Mouse (Mus musculus): ENCODE measurements around the gene Bcl2l15. TPM values are rescaled to one million over a fixed set of nuclear protein-coding genes. Genes with fewer than 3 reads are reported as not detected.
"Not testable (repeated sequence)": the region's sequence is repeated elsewhere in the genome, so short reads cannot be mapped to it uniquely, and the experiment has no call there.

The Bcl2l15 gene
- polyA plus RNA-seq, 1 experiment = 0.68 TPM

DNA sequence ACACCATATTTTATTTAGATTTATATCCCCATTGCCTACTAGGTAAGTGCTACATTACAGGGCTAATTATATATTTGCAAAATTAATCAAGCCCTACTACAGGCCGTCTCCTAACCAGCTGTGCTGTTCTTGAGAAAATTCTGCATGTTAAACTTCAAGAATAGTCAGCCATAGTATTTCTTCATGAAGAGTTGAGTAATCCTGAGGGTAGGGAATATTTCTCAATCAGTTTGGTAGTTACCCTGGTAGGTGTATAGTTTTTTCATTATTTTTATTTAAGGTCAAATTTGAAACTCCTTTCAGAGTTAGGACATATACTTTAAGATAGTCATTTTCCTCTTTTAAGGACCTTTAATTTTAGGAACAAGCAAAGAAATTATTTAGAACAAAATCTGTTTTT is 26.7 kb upstream of the Bcl2l15 start:
- H3K36me3 ChIP-seq (ENCODE audit: control insufficient read depth, insufficient read depth, low read length) = peaks cover 4% of the 10 kb centered on the region; the same call in 1 of the 2 replicates

DNA sequence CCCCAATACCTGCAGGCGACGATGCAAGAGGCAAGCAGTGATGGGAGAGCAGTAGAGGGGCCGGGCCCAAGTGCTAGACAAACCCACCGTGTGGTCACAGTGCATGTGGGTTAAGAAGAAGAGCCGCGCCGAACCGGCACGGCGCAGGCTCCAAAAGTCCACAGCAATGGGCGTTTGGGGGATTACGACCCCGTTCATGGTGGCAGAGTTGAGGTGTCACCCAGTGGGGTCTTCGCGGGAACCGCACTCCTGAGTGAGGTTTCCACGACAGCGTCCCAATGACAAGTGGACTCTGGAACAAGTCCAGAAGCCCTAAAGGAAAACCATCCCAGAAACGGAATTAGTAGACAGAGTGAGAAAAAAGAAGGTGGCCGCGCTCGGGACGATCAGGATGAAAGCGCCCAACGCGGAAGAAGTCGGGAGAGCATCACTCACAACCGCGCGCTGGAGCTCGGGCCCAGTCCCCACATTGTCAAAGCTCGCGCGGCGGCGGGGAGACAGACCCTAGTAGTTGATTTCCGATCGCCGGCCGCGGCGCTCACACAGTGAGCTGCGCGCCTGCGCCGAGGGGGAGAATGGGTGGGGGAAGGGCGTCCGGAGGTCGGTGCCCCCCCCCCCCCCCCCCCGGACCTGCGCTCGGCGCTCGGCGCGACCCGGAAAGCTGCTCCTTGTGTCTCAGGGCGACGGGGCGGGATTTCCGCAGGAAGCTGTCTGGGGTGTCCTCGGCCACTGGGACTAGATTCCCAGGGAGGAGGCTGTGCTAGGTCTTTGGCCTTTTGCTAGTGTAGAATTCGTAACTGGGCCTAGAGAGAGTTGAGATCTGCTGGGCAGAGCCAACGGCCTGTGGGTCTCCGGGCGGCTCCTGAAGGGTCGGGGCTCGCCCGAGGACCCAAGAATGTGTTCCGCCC is 23.3 kb upstream of the Bcl2l15 start, which contains the start of the genes Dclre1b, Ap4b1 and Gm43064:
Dclre1b (minus strand) TSS at position 554 of the 908 bp plus-strand sequence.
Ap4b1 (plus strand) TSS at position 630 of the 908 bp plus-strand sequence.
Gm43064 (plus strand) TSS at position 683 of the 908 bp plus-strand sequence.
- H3K36me3 ChIP-seq (ENCODE audit: control insufficient read depth, insufficient read depth, low read length) = 0 out of 2 replicates have a peak, but pooled peaks cover 2% of the 10 kb centered on the region
- TF ChIP-seq CTCF (IDR thresholded peaks at IDR 0.05; ENCODE audit: control insufficient read depth, insufficient read depth, insufficient replicate concordance, low read depth, low read length) (no peak), POLR2A (IDR thresholded peaks at IDR 0.05; ENCODE audit: control insufficient read depth, low read depth, low read length) (peak; percentile 78)
- no peaks in the 10 kb centered on the region for H3K27me3 ChIP-seq (ENCODE audit: control insufficient read depth, insufficient read depth, low read length)

More for the DNA sequence above, 26.7 kb upstream of the Bcl2l15 start:
- Histone ChIP-seq H3K4me1 (ENCODE audit: control insufficient read depth, insufficient read depth, low read length) (no peaks in the 10 kb centered on the region; the same call in 1 of the 2 replicates), H3K27me3 (ENCODE audit: control insufficient read depth, insufficient read depth, low read length) (no peaks in the 10 kb centered on the region), H3K27ac (ENCODE audit: control insufficient read depth, insufficient read depth, low read depth, low read length) (no peak overlapping the region), H3K4me3 (ENCODE audit: control insufficient read depth, low read depth, low read length) (no peak overlapping the region)
- TF ChIP-seq CTCF (IDR thresholded peaks at IDR 0.05; ENCODE audit: control insufficient read depth, insufficient read depth, insufficient replicate concordance, low read depth, low read length) (no peak), POLR2A (IDR thresholded peaks at IDR 0.05; ENCODE audit: control insufficient read depth, low read depth, low read length) (no peak)

DNA sequence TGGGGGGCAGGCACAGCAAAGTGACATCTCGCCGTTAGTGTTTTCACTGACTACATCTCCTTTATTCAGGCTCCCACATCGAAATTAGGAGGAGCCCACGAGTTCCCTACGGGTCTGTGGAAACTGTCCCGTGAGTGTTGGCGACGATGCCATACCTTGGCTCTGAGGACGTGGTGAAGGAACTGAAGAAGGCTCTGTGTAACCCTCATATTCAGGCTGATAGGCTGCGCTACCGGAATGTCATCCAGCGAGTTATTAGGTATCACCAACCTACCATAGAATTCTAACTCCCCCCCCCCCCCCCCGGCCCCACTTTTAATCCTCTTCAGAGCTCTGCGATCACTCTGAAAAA is 22.6 kb upstream of the Bcl2l15 start:
- no peak for TF ChIP-seq CTCF (IDR thresholded peaks at IDR 0.05; ENCODE audit: control insufficient read depth, insufficient read depth, insufficient replicate concordance, low read depth, low read length)

More for the DNA sequence above, 23.3 kb upstream of the Bcl2l15 start, which contains the start of the genes Dclre1b, Ap4b1 and Gm43064:
- H3K27ac ChIP-seq (ENCODE audit: control insufficient read depth, insufficient read depth, low read depth, low read length) = peak within 1 kb of the TSS; percentile 95
- no peaks in the 10 kb centered on the region; the same call in 1 of the 2 replicates for H3K4me1 ChIP-seq (ENCODE audit: control insufficient read depth, insufficient read depth, low read length)
- H3K4me3 ChIP-seq (ENCODE audit: control insufficient read depth, low read depth, low read length) = peak within 1 kb of the TSS; percentile 97

DNA sequence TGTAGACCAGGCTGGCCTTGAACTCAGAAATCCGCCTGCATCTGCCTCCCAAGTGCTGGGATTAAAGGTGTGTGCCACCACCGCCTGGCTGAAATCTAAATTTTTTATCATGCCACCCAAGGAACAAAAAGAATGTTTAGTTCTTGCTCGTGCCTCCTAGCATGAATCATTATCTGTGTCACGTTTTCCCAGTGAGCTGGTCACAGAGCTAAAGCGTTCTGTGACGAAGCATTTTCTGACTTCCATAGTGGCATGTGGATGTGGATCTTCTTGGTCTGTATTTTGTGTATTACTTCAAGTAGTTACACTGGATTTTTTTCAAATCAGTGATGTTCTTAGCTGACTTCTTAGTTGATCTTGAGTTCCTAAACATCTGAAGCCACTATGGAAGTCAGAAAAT is 21.4 kb upstream of the Bcl2l15 start:
- 0 out of 2 replicates have a peak, but pooled peaks cover 2% of the 10 kb centered on the region for H3K36me3 ChIP-seq (ENCODE audit: control insufficient read depth, insufficient read depth, low read length)
- TF ChIP-seq POLR2A (IDR thresholded peaks at IDR 0.05; ENCODE audit: control insufficient read depth, low read depth, low read length) = no peak
- no peak overlapping the region for H3K4me3 ChIP-seq (ENCODE audit: control insufficient read depth, low read depth, low read length)
- no peaks in the 10 kb centered on the region; the same call in 1 of the 2 replicates for H3K4me1 ChIP-seq (ENCODE audit: control insufficient read depth, insufficient read depth, low read length)
- no peak overlapping the region for H3K27ac ChIP-seq (ENCODE audit: control insufficient read depth, insufficient read depth, low read depth, low read length)
- H3K27me3 ChIP-seq (ENCODE audit: control insufficient read depth, insufficient read depth, low read length) = no peaks in the 10 kb centered on the region

More for the DNA sequence above, 22.6 kb upstream of the Bcl2l15 start:
- Histone ChIP-seq H3K4me1 (ENCODE audit: control insufficient read depth, insufficient read depth, low read length) (no peaks in the 10 kb centered on the region; the same call in 1 of the 2 replicates), H3K27me3 (ENCODE audit: control insufficient read depth, insufficient read depth, low read length) (no peaks in the 10 kb centered on the region), H3K36me3 (ENCODE audit: control insufficient read depth, insufficient read depth, low read length) (0 out of 2 replicates have a peak, but pooled peaks cover 2% of the 10 kb centered on the region), H3K27ac (ENCODE audit: control insufficient read depth, insufficient read depth, low read depth, low read length) (peak overlapping the region; percentile 95), H3K4me3 (ENCODE audit: control insufficient read depth, low read depth, low read length) (peak overlapping the region; percentile 97)

DNA sequence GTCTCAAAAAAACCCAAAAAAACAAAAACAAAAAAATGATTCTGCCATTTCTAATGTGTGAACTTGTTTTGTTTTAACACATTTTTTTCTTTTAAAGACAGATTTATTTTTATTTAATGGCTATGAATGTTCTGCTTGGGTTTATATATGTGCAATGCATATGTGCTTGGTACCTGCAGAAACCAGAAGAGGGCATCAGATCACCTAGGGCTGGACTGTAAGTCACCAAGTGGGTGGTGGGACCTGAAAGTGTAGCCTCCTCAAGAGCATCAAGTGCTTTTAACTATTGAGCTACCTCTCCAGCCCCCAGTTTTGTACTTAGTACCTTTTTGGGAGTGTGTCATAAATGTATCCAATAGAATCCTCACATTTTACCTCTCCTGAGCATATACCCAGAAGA is 4.9 kb upstream of the Bcl2l15 start:
- Histone ChIP-seq H3K4me3 (ENCODE audit: control insufficient read depth, low read depth, low read length) (no peak overlapping the region), H3K27ac (ENCODE audit: control insufficient read depth, insufficient read depth, low read depth, low read length) (no peak overlapping the region), H3K4me1 (ENCODE audit: control insufficient read depth, insufficient read depth, low read length) (no peaks in the 10 kb centered on the region), H3K36me3 (ENCODE audit: control insufficient read depth, insufficient read depth, low read length) (no peaks in the 10 kb centered on the region), H3K27me3 (ENCODE audit: control insufficient read depth, insufficient read depth, low read length) (no peaks in the 10 kb centered on the region)
- TF ChIP-seq CTCF (IDR thresholded peaks at IDR 0.05; ENCODE audit: control insufficient read depth, insufficient read depth, insufficient replicate concordance, low read depth, low read length) = no peak
- TF ChIP-seq POLR2A (IDR thresholded peaks at IDR 0.05; ENCODE audit: control insufficient read depth, low read depth, low read length) = no peak

DNA sequence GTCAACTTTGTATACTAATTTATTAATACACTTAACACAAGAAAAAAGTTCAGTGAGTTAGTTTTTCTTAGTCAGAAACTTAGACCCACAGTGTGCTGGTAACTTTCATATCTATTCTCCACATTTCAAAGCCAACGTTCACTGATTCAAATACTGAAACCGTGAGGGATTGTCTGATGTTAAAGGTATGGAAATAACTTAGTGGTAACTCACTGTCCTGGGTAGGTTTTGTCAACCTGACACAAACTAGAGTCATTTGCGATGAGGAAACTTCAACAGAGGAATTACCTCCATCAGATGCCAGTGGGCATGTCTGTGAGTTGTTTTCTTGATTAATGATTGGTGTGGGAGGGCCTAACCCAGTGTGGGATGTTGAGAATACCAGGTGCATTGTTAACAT is 3.4 kb upstream of the Bcl2l15 start:
- Histone ChIP-seq H3K4me3 (ENCODE audit: control insufficient read depth, low read depth, low read length) (no peak overlapping the region), H3K4me1 (ENCODE audit: control insufficient read depth, insufficient read depth, low read length) (no peaks in the 10 kb centered on the region), H3K27ac (ENCODE audit: control insufficient read depth, insufficient read depth, low read depth, low read length) (no peak overlapping the region), H3K36me3 (ENCODE audit: control insufficient read depth, insufficient read depth, low read length) (no peaks in the 10 kb centered on the region), H3K27me3 (ENCODE audit: control insufficient read depth, insufficient read depth, low read length) (no peaks in the 10 kb centered on the region)
- no peak for TF ChIP-seq CTCF (IDR thresholded peaks at IDR 0.05; ENCODE audit: control insufficient read depth, insufficient read depth, insufficient replicate concordance, low read depth, low read length)
- no peak for TF ChIP-seq POLR2A (IDR thresholded peaks at IDR 0.05; ENCODE audit: control insufficient read depth, low read depth, low read length)

DNA sequence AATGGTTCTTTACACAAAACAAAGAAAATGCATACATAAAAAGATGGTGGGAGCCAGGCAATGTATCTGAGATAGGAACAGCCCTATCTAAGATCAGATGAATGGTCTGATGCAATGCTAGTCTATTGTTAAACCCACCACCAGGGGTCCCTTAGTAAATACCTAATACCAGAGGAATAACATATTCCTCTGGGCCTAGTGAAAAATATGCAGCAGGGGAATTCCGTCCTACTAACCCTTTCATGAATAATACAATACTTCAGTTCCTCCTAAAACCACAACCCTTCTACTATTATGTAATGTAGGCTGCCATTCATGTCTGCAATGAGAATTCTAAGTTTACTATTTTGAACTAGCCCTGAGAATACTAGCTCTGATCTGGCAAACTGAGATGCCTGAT is 1.7 kb upstream of the Bcl2l15 start:
- not testable (repeated sequence) for H3K36me3 ChIP-seq (ENCODE audit: control insufficient read depth, insufficient read depth, low read length); H3K27ac ChIP-seq (ENCODE audit: control insufficient read depth, insufficient read depth, low read depth, low read length); H3K4me3 ChIP-seq (ENCODE audit: control insufficient read depth, low read depth, low read length); H3K4me1 ChIP-seq (ENCODE audit: control insufficient read depth, insufficient read depth, low read length); H3K27me3 ChIP-seq (ENCODE audit: control insufficient read depth, insufficient read depth, low read length)
